Mouse (Mus musculus): ENCODE results near the gene Abcf3. TPM values are rescaled to one million over a fixed set of nuclear protein-coding genes. Genes with fewer than 3 reads are reported as not detected.

The Abcf3 gene
- polyA plus RNA-seq (2021; fragmentation: Nextera tagmentation): 48.0 and 55.5 TPM in 2 replicates
- long read RNA-seq, experiment 1, transcript Abcf3-201 (21 exons, 3,090 nt): major isoform, 140 of 176 reads
- long read RNA-seq, experiment 1, partial matches to known transcripts: 23 of 176 reads
- long read RNA-seq, experiment 1, other reads (novel, unspliced or antisense): 13 of 176 reads
- long read RNA-seq, experiment 2, transcript Abcf3-201 (21 exons, 3,090 nt): major isoform, 672 of 765 reads
- long read RNA-seq, experiment 2, partial matches to known transcripts: 12 of 765 reads
- long read RNA-seq, experiment 2, other reads (novel, unspliced or antisense): 80 of 765 reads

DNA sequence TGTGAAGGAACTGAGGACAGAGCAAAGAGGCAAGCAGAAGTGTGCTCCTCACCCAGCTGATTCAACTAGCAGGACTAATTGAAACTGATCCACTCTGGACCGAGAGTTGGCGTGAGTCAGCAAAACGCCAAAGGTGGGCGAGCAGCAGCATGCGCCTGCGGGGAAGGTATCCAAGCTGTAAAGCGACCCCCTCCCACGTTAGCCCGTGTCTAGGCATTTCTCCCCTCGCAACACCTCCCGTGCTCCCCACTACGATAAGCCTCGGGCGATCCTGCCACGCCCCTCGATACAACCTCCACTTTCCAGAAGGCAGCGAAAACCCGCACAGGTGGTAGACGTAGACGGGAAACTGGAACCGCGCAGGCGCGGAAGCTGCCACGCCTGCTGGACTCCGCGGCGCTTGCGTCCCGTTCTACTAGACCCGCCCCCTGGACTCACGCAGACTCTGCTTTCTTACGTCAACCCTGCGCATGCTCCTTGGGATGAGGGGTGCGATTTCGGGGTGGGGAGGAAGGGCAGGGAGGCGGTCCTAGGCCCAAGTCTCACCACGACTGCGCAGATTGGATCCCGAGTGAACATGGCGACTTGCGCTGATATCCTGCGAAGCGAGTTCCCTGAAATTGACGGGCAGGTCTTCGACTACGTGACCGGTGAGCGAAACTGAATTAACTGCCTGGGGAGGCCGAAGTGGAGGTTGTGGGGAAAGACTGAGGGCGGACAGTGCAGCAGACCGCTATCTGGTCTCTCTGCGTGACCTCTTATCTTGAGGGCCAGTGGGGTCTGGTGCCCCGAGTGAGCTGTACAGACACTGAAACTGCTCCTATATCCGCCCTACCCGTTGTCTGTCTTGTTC is at the start of gene Abcf3:
Gene Abcf3, plus strand, starts transcription at position 482 of the 853 bp plus-strand sequence.

DNA sequence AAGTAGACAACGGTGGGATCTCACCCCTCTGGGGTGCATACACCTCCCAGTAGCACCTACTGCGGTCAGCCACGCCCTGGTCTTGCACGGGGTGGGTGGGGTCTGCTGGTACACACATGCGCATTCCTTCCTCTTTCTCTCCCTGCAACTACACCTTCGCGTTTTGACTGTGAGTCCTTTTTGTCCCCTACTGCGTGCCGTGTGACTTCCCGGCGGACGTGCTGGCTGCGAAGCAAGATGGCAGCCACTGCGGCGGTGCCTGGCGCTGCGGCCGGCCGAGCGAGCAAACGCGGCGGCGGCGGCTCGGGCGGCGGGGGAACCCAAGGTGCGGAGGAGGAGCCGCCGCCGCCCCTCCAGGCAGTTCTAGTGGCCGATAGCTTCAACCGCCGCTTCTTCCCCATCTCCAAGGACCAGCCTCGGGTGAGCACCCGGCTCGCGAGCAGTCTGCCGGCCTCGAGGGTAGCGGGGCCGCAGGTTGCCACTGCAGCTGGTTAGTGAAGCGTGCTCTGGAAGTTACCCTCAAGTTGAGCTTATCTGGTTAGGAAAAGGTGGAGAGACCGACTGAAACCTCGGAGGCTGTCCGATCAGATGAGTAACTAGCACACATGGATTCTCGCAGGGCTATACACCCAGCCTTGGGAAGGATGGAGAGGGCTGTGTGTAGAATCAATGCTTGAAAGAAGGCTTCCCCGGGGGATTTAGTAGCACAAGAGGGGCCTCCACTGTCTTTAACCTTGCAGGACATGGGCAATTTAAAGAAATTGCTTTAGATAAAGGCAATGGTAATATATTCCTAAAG is 49.5 kb upstream of the Abcf3 start, which contains the start of gene Eif2b5:
Gene Eif2b5, plus strand, starts transcription at position 141 of the 799 bp plus-strand sequence.

DNA sequence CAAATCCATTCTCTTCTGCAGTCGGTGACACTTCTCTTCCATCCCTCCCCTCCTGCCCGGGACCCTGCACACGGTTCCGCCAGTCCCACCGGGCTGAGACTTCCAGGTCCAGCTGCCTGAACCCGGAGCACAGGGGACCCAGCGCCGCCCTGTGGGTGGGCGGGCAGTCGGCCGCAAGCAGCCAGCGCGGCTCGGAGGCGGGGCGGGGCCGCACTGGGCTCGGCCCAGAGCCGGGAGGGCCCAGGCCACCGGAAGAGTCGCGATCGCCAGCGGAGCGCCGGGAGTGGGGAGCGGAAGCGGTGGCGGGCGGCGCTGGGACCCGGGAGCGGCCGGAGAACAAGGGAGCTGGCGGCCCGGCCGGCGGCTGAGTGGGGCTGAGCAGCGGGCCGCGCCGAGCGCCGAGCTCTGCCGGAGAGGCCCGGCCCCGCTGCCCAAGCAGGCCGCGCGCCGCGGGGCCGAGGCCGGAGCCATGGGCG is 31.6 kb upstream of the Abcf3 start, which contains the start of gene Dvl3:
Gene Dvl3, plus strand, starts transcription at position 257 of the 476 bp plus-strand sequence.

DNA sequence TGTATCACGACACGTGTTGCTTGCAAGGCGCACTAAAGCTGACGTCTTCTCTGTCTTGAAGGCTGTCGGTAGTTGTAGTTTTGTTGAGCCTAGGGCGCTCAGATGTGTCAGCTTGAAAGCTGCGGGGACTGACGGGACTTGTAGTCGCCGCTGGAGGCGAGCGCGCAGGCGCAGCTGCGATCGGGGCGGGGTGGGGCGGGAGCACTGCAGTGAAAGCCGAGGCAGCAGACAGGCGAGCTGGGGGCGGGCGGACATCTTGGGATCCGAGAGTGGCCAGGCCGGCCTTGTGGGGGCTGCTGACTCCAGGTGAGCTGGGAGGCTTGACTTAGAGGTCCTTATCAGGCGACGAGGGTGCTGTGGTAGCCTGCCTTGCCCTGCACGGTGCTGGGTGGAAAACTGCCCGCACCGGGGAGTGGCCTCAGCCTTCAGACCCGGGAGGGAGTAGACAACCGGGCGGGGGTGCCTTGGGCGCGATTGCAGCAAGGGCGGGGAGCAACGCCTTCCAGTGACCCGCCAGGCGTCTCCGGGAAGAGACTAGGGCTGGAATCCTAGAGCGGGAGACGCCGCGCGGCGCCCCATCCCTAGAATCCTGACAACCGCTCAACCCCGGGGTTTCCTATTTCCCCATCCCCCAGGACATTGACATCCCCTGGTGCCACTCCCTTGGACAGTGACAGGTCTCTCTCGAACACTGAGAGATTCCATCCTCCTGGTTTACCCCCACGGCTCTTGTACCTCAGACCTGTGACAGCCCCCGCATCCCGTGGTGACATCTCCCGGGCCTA is 12.9 kb upstream of the Abcf3 start, which contains the start of gene Ap2m1:
Gene Ap2m1, plus strand, starts transcription at position 183 of the 785 bp plus-strand sequence.

DNA sequence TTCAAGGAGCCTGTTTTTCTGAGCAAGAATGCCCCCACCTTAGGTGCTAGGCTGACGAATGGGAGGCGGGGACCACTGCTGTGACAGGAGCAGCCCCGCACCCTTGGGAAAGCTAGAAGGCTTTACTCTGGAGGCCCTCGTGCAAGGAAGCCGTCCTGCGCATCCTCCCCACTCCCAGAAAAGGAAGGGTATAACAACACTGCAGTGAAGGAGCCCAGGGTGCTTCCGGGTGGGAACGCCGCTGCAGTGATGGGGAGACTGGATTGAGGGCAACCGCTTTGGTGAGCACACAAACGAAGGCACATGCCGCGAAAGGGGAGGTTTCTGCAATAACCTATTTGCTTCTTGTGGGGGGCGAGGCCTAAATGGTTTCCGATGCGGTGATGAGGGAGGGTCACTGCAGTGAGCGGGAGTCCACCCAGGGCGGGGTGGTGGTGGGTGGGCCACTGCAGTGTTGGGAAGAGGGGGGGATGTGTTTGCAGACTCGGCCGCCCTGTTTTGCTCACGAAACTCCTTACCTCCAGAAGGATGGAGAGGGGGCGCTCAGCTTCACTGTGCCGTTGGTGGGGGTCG is 41.1 kb downstream of the Abcf3 start, which contains the start of gene Vwa5b2:
Gene Vwa5b2, plus strand, starts transcription at position 106 of the 573 bp plus-strand sequence.

Small RNA genes within 50 kb of the gene (microRNA-seq; reads per million reads assigned to microRNA genes)
- gene Mir1224: 356 reads per million, percentile 70 among the genes with 10 or more reads in this experiment

Other genes starting within 250 kb of the Abcf3 start
- 49.0 and 49.9 TPM in 2 replicates for gene Parl, start 246.2 kb upstream of the Abcf3 start, polyA plus RNA-seq (2021; fragmentation: Nextera tagmentation)
- not detected in 2 replicates for gene Cyp2ab1, start 223.2 kb upstream of the Abcf3 start, polyA plus RNA-seq (2021; fragmentation: Nextera tagmentation)
- 49.2 and 59.3 TPM in 2 replicates for gene Abcc5, start 122.2 kb upstream of the Abcf3 start, polyA plus RNA-seq (2021; fragmentation: Nextera tagmentation)
- 27.9 and 32.3 TPM in 2 replicates for gene Eif2b5, start 49.8 kb upstream of the Abcf3 start, polyA plus RNA-seq (2021; fragmentation: Nextera tagmentation)
- 9.0 and 9.6 TPM in 2 replicates for gene Dvl3, start 31.6 kb upstream of the Abcf3 start, polyA plus RNA-seq (2021; fragmentation: Nextera tagmentation)
- 912 and 945 TPM in 2 replicates for gene Ap2m1, start 13.1 kb upstream of the Abcf3 start, polyA plus RNA-seq (2021; fragmentation: Nextera tagmentation)
- gene Vwa5b2, start 40.9 kb downstream of the Abcf3 start, polyA plus RNA-seq (2021; fragmentation: Nextera tagmentation): 3.9 and 5.3 TPM in 2 replicates
- gene Eef1akmt4, start 63.0 kb downstream of the Abcf3 start, polyA plus RNA-seq (2021; fragmentation: Nextera tagmentation): 7.2 and 9.4 TPM in 2 replicates
- gene Gm49333, start 63.0 kb downstream of the Abcf3 start, polyA plus RNA-seq (2021; fragmentation: Nextera tagmentation): 0.35 TPM in 1 of 2 replicates, not detected in the other
- 13.0 and 15.6 TPM in 2 replicates for gene Alg3, start 63.2 kb downstream of the Abcf3 start, polyA plus RNA-seq (2021; fragmentation: Nextera tagmentation)
- 10.9 and 11.3 TPM in 2 replicates for gene Camk2n2, start 72.7 kb downstream of the Abcf3 start, polyA plus RNA-seq (2021; fragmentation: Nextera tagmentation)
- gene Ece2, start 81.3 kb downstream of the Abcf3 start, polyA plus RNA-seq (2021; fragmentation: Nextera tagmentation): 6.9 and 8.6 TPM in 2 replicates
- 152 TPM in 2 replicates for gene Psmd2, start 103.1 kb downstream of the Abcf3 start, polyA plus RNA-seq (2021; fragmentation: Nextera tagmentation)
- 20.0 and 20.5 TPM in 2 replicates for gene Eif4g1, start 119.7 kb downstream of the Abcf3 start, polyA plus RNA-seq (2021; fragmentation: Nextera tagmentation)
- gene Fam131a, start 144.7 kb downstream of the Abcf3 start, polyA plus RNA-seq (2021; fragmentation: Nextera tagmentation): 223 and 243 TPM in 2 replicates
- 81.3 and 85.4 TPM in 2 replicates for gene Polr2h, start 169.1 kb downstream of the Abcf3 start, polyA plus RNA-seq (2021; fragmentation: Nextera tagmentation)
- 9.1 and 10.3 TPM in 2 replicates for gene Clcn2, start 169.2 kb downstream of the Abcf3 start, polyA plus RNA-seq (2021; fragmentation: Nextera tagmentation)
- gene Chrd, start 184.6 kb downstream of the Abcf3 start, polyA plus RNA-seq (2021; fragmentation: Nextera tagmentation): 10.3 and 14.1 TPM in 2 replicates
- 1.0 and 1.5 TPM in 2 replicates for gene Thpo, start 185.9 kb downstream of the Abcf3 start, polyA plus RNA-seq (2021; fragmentation: Nextera tagmentation)